Mouse (Mus musculus) heart, adult 2 months (tissue): Measurements from ENCODE around the gene Olfr523.

Experiments
- CTCF ChIP-seq: fragments of 200-600 bp; IDR thresholded peaks from 2 replicates; pipeline ENCODE4 v1.8.1; 2022; ENCODE audit warnings: antibody characterized with exemption, mild to moderate bottlenecking, moderate library complexity
- EP300 ChIP-seq: fragments of 200-500 bp; IDR thresholded peaks from 2 replicates; pipeline ENCODE4 v1.6.1; 2011; ENCODE audit warnings: low read depth, low read length, control low read depth; ENCODE audit not compliant: insufficient read depth
- POLR2A ChIP-seq: fragments of 200-500 bp; IDR thresholded peaks from 2 replicates; pipeline ENCODE4 v1.6.1; 2011; ENCODE audit warnings: mild to moderate bottlenecking, low read depth, low read length, control low read depth; ENCODE audit not compliant: insufficient read depth

DNA sequence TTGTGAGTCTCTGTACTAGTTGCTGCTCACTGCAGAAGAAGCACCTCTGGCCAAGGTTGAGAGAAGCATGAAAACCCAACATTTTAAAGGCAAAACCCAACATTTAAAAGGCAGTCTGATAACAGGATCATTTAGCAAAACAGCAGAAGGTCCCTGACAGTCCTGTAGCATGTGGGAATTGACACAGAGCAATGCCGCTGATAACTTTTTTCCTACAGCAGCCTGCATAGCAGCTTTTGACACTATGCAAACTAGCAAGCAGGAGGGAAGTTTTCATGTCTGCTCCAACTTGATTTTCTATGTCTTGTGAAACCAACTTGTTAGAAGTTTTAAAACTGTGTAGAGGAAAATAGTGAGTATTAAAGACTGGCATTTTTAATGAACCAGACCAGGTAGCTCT lies 48.6 kb upstream of the Olfr523 start:
- TF ChIP-seq CTCF: no peak
- TF ChIP-seq EP300: no peak
- TF ChIP-seq POLR2A: no peak
